Mouse (Mus musculus): ENCODE data around the gene Gm36028. TPM values are rescaled to one million over a fixed set of nuclear protein-coding genes. Genes with fewer than 3 reads are reported as not detected.
A peak's percentile ranks its signal among the peaks of the same experiment; 100 is the strongest.

Gene Gm36028
- polyA plus RNA-seq, 1 experiment, result 0.25 TPM

DNA sequence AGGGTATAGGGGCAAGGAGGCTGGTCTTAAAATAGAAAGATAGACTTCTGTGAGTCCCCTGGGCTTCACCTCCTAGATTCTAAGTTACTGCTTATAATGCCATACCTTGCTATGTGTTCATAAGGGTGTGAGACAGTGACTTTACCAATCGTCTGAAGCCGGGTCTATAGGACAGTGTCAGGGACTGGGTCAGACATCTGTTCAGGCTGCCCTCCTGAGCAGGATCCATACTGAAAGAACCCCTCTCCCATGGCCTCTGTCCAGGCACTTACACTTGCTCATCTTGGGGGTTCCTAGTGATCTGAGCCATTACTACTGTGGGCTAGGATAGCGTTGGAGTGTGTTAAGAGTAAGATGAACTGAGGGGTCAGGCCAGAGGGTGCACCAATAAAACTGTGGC lies 34.7 kb downstream of the Gm36028 start:
- DNase-seq (ENCODE audit: low read depth), result no peak
- TF ChIP-seq POLR2A (IDR thresholded peaks at IDR 0.05; ENCODE audit: borderline replicate concordance, extremely low read depth, insufficient read depth, insufficient read length, poor library complexity, severe bottlenecking) (no peak), CTCF (IDR thresholded peaks at IDR 0.05; ENCODE audit: borderline replicate concordance, extremely low read depth, insufficient read depth, insufficient read length) (no peak)

DNA sequence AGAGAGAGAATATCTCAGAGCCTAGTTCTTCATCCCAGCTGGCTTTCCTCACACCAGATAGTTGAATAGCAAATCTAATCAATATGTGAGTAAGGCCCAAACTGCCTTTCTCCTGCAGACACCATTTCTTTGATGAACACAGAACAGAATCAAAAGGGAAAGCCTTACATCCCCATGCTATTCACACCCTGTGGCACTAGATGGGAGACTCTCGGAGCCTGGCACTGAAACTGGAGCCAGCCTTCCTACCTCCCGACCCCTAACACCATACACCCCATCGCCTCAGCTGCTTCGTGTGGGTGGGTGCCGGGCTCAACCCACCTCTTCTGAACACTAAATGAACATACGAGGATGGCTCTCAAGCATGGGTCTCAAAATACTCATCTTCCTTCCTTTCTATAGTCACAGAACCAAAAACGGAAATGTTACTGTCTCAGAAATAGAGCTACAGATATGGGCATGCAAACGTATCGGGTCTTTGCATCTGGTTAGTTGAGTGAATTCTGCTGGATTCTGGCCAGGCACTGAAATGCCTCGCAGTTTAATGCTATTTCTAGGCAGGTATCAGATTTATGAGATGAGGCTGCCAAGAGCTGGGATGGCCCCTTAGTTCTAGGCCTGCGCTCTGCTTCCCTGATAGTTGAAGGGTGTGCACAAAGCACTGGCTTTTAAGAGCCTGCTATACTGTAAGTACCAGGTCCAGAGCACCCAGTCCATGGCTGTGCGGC lies 36.0 kb downstream of the Gm36028 start:
- no peak for DNase-seq (ENCODE audit: low read depth)
- TF ChIP-seq CTCF (IDR thresholded peaks at IDR 0.05; ENCODE audit: borderline replicate concordance, extremely low read depth, insufficient read depth, insufficient read length), result no peak
- TF ChIP-seq POLR2A (IDR thresholded peaks at IDR 0.05; ENCODE audit: borderline replicate concordance, extremely low read depth, insufficient read depth, insufficient read length, poor library complexity, severe bottlenecking), result no peak

DNA sequence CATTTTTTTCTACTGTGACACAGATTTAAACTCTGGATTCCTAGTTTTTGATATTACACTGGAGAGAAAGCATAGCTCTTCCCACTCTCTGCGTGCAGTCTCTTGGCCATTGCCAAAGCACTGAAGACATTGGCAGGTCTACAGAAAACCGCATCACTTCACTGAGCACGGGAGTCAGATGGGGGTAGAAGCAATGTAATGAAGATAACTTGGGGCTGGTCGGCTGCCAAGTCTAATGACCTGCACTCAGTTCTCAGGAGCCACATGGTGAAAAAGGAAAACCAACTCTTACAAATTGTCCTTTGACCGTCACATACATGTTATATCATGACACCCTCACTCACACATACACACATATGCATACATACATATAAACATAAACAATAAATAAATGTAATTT lies 37.0 kb downstream of the Gm36028 start:
- TF ChIP-seq CTCF (IDR thresholded peaks at IDR 0.05; ENCODE audit: borderline replicate concordance, extremely low read depth, insufficient read depth, insufficient read length) (no peak), POLR2A (IDR thresholded peaks at IDR 0.05; ENCODE audit: borderline replicate concordance, extremely low read depth, insufficient read depth, insufficient read length, poor library complexity, severe bottlenecking) (no peak)
- peak; percentile 60 for DNase-seq (ENCODE audit: low read depth)

DNA sequence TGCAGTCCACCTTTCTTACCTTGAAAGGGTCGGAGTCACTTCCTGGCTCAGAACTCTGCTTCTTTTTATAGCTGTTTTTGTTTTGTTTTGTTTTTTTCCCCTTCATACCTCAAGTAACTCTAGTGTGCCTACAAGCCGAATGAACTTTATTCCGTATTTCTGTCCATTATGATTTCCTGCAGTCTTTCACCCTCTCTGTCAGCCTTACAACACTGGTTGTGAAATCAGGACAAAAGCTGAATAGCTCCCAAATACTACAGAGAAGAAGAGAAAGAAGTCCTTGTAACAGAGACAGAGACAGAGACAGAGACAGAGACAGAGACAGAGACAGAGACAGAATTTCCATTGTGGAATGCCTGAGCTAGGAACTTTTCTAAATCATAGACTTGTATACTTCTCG lies 43.0 kb downstream of the Gm36028 start:
- DNase-seq (ENCODE audit: low read depth), result no peak
- TF ChIP-seq POLR2A (IDR thresholded peaks at IDR 0.05; ENCODE audit: borderline replicate concordance, extremely low read depth, insufficient read depth, insufficient read length, poor library complexity, severe bottlenecking), result no peak

DNA sequence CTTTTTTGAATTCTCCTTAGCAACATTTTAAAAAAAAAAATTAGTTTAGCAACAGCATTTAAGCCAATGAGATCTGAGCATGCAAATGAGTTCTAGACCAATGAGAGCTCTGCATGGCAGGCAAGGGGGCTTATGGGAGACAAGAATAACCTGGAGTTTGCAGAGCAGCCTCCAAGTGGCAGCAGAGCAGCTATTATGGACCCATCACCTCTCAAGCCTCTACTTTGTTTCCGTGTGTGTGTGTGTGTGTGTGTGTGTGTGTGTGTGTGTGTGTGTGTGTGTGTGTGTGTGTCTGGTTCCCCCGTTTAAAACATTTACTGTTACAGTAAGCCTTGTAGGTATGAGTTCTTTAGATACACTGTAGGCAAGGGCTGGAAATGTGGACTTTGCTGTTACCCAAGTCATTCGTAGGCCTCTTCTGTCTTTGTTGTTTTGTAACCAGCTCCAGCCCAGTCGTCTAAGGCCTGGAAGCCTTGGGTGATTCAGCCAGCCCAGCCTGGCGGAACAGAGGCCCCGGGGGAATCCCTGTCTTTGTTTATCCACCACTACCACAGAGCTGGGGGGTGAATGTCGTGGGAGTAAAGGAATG lies 46.5 kb downstream of the Gm36028 start:
- peak; percentile 97 for DNase-seq (ENCODE audit: low read depth)
- TF ChIP-seq POLR2A (IDR thresholded peaks at IDR 0.05; ENCODE audit: borderline replicate concordance, extremely low read depth, insufficient read depth, insufficient read length, poor library complexity, severe bottlenecking) (no peak), CTCF (IDR thresholded peaks at IDR 0.05; ENCODE audit: borderline replicate concordance, extremely low read depth, insufficient read depth, insufficient read length) (peak; percentile 67)

DNA sequence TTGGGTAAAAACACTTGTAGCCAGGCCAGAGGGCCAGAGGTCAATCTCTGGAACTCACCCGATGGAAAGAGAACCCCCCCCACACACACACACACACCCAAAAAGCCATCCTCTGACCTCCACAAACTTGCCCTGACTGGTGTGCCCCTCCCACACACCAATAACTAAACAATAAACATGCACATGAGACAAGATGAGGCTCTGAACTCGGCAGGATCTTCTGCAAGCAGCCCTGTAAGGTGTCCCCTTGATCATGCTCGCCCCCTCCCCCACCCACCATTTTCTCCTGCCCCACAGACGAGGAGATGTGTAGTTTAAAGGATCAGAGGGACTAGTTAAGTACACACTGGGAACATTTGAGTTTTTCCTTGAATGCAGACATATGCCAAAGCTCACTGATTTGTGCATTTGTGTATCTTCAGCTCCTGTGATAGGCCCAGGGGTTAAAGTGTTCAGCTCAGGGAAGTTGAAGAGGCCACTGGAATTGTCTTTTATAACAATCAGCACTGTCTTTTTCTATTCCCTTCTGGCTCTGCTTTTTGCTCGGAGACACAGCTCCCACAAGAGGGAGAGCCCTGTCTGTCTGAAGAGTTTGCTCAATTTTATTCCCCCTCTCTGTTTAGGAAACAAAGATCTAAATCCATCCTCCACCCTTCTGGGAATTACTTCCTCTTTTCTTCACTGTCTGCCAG lies 47.1 kb downstream of the Gm36028 start:
- TF ChIP-seq CTCF (IDR thresholded peaks at IDR 0.05; ENCODE audit: borderline replicate concordance, extremely low read depth, insufficient read depth, insufficient read length), result no peak
- TF ChIP-seq POLR2A (IDR thresholded peaks at IDR 0.05; ENCODE audit: borderline replicate concordance, extremely low read depth, insufficient read depth, insufficient read length, poor library complexity, severe bottlenecking), result no peak
- no peak for DNase-seq (ENCODE audit: low read depth)

DNA sequence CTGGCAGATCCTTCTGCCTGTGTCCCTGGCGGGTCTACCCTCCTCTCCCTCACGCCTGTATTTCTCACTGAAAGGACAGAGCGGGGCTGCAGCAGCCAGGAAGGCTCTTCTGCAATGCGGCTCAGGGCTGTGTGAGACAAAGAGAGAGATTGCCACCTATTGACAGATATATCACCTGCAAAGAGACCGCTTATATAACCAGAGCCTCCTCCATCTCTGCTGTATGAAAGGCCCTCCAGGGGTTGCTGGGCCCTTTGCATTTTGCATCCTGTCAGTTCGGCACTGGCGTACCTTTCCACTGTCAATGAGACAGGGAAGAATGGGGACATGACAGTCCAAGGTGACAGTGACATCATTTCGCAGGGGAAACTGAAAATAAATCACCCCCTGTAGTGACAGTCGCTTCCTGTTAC lies 48.5 kb downstream of the Gm36028 start:
- peak; percentile 86 for DNase-seq (ENCODE audit: low read depth)
- TF ChIP-seq POLR2A (IDR thresholded peaks at IDR 0.05; ENCODE audit: borderline replicate concordance, extremely low read depth, insufficient read depth, insufficient read length, poor library complexity, severe bottlenecking) (no peak), CTCF (IDR thresholded peaks at IDR 0.05; ENCODE audit: borderline replicate concordance, extremely low read depth, insufficient read depth, insufficient read length) (peak; percentile 44; the same call in 1 of the 2 replicates)

DNA sequence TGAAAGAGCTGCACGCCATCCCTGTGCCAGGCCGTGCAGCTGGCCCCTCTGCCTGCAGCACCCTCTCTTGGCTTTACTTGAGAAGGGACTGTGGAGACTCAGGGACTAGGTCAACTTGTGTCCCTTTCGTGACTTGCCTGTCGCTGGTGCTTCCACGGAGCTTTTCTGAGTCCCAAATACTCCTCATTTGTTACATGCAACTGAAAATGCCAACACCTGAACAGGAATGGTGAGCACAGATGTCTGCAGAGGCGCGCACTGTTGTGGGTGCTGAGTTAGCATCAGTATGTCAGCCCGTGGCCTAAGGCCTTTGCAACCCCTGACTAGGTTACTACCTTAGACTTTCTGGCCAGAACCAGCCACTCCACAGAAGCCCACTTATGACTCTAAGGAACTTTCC lies 49.1 kb downstream of the Gm36028 start:
- TF ChIP-seq CTCF (IDR thresholded peaks at IDR 0.05; ENCODE audit: borderline replicate concordance, extremely low read depth, insufficient read depth, insufficient read length), result no peak
- TF ChIP-seq POLR2A (IDR thresholded peaks at IDR 0.05; ENCODE audit: borderline replicate concordance, extremely low read depth, insufficient read depth, insufficient read length, poor library complexity, severe bottlenecking), result no peak
- DNase-seq (ENCODE audit: low read depth), result no peak

DNA sequence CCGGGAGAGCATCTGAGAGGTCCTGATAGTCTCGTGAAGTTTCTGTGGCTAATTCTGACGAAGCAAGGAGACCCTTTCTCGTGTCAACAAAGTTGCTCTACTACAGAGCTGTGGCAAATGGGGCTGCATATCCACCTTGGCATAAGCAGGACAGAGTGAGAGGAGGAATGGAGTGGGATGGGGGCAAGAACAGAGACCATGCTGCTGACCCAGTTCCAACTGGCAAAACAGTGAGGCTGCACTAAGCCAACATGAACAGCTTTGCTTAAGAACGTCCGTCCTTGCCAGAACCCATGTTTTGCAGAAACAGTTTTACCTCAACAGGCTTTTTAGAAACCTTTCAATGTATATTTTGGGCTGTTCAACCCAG lies 51.3 kb downstream of the Gm36028 start:
- peak; percentile 37 for DNase-seq (ENCODE audit: low read depth)
- no peak for TF ChIP-seq POLR2A (IDR thresholded peaks at IDR 0.05; ENCODE audit: borderline replicate concordance, extremely low read depth, insufficient read depth, insufficient read length, poor library complexity, severe bottlenecking)
- no peak for TF ChIP-seq CTCF (IDR thresholded peaks at IDR 0.05; ENCODE audit: borderline replicate concordance, extremely low read depth, insufficient read depth, insufficient read length)

DNA sequence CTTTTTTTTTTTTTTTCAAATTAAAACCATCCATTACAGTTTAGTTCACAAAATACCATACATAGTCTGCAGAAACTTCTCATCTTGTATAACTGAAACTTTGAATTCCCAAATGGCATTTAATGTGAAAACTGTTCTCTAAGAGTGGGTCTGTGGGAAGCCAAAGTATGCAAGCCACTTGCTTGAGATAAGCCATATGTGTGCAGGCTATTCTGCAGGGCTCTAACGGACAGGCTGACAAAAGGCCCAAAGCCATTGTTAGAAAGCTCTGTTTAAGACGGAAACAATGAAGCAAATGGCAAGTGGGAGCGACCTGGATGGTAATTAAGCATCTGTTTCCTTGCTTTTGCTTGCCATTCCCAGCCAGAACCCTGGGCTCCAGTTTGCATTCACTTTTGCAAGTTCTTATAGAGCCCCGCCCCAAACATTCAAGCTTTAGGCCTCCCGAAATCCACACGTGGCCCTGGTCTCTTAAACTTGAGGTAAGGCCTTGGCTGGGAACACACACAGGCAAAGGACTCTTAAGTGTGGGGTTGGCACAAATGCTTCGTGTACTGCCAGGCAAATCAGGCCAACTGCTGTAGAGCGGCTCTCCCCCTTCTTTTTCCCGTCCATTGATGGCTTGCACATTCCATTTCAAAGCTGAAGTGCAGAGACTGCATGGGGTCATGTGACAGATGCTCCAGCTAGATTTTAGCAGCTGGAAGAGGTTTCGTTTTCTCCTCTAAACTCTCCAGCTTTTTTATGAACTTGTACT lies 51.9 kb downstream of the Gm36028 start:
- TF ChIP-seq CTCF (IDR thresholded peaks at IDR 0.05; ENCODE audit: borderline replicate concordance, extremely low read depth, insufficient read depth, insufficient read length), result no peak
- no peak for TF ChIP-seq POLR2A (IDR thresholded peaks at IDR 0.05; ENCODE audit: borderline replicate concordance, extremely low read depth, insufficient read depth, insufficient read length, poor library complexity, severe bottlenecking)
- peak; percentile 79 for DNase-seq (ENCODE audit: low read depth)

DNA sequence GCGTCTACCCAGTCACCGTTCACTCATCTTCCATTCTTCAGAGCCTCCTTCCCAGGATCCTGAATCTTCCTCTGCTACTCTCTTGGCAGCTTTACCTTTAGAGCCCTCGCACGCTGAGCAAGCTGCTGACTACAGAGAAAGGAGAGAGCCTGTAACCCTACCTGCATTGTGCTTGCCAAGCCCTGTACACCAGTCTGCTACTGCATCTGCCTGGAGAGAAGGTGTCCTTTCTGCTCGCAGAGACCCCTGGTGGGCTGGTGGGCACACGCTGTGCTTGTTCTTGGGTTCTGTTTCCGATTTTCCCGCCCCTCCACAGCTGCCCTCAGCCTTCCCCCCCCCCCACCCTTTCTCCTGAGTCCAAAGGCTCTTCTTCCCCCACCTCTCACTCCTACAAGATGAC lies 53.7 kb downstream of the Gm36028 start:
- no peak for DNase-seq (ENCODE audit: low read depth)
- TF ChIP-seq CTCF (IDR thresholded peaks at IDR 0.05; ENCODE audit: borderline replicate concordance, extremely low read depth, insufficient read depth, insufficient read length), result peak; percentile 26; the same call in 1 of the 2 replicates
- no peak for TF ChIP-seq POLR2A (IDR thresholded peaks at IDR 0.05; ENCODE audit: borderline replicate concordance, extremely low read depth, insufficient read depth, insufficient read length, poor library complexity, severe bottlenecking)
